Mouse (Mus musculus): ENCODE results near the gene Slc22a14.

GRCm38 (mm10) chr9:119155416-119155815, 209.9 kb downstream of the Slc22a14 start:
- TF ChIP-seq CTCF (IDR thresholded peaks at IDR 0.05 in 2 of 3, conservative IDR thresholded peaks at IDR 0.05 in 1 of 3; ENCODE audit: control insufficient read depth in 1 of 3, insufficient read depth in 1 of 3, low read depth in 2 of 3, low read length in 3 of 3, poor library complexity in 1 of 3, severe bottlenecking in 1 of 3) (no peak), EP300 (IDR thresholded peaks at IDR 0.05; ENCODE audit: low read depth in 1 of 2, low read length in 2 of 2) (no peak), NRF1 (IDR thresholded peaks at IDR 0.05; ENCODE audit: insufficient read depth, low read depth, low read length, poor library complexity, severe bottlenecking) (no peak), MAX (IDR thresholded peaks at IDR 0.05; ENCODE audit: low read length) (no peak), MEF2A (IDR thresholded peaks at IDR 0.05; ENCODE audit: extremely low read depth, insufficient replicate concordance, low read depth, low read length, poor library complexity, severe bottlenecking) (no peak), POLR2A (IDR thresholded peaks at IDR 0.05; ENCODE audit: control insufficient read depth in 1 of 2, insufficient read depth in 1 of 2, low read depth in 1 of 2, low read length in 2 of 2, poor library complexity in 1 of 2) (no peak), MAZ (IDR thresholded peaks at IDR 0.05; ENCODE audit: low read depth, low read length) (no peak), UBTF (IDR thresholded peaks at IDR 0.05; ENCODE audit: borderline replicate concordance, insufficient read depth, low read depth, low read length) (no peak)
